Comparison of ENCODE assay signal across 8 mouse cellular contexts in the genomic region with DNA sequence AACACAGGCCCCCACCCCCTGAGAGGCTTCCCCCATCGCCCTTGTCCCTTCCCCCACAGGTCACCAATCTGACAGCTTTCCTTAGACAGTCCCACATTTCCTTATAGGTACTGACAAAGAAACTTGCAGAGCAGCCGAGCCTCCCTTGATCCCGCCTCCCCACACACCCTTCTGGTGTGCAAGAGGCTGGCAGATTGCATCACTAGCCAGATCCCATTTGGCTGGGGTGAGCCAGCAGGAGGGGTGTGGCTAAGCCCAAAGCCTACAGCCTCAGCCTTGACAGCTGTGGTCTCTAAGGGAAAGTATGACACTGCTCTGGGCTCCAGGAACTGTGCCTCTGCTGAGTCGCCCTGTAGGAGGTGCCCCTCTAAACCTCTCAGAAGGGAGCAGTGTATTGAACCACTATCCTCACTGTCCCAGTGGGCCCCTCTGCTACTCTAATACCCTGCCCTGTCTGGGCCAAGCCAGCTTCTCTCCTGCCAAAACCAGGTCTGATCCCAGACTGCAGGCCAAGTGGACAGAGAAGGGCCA. TPM values are rescaled to one million over a fixed set of nuclear protein-coding genes. Genes with fewer than 3 reads are reported as not detected.
DNase-seq lines count a peak whose midpoint lies in the region; ATAC-seq and TF ChIP-seq lines count a peak whose summit lies in the region.

No protein-coding gene starts in this region.

- TF ChIP-seq POLR2A in cerebellum, adult 2 months (IDR thresholded peaks at IDR 0.05; ENCODE audit: borderline replicate concordance, insufficient read depth, low read length), result no peak
- TF ChIP-seq POLR2A in olfactory bulb, adult 2 months (IDR thresholded peaks at IDR 0.05; ENCODE audit: insufficient read depth, low read depth, low read length), result no peak

- peak overlapping the region; percentile 24 for H3K27ac ChIP-seq in cerebellum, adult 2 months (ENCODE audit: insufficient read depth, low read length)
- H3K27ac ChIP-seq in lung, embryonic 14.5 days (ENCODE audit: low read depth), result peak overlapping the region; percentile 95
- peak overlapping the region; percentile 65 for H3K27ac ChIP-seq in olfactory bulb, adult 2 months (ENCODE audit: insufficient read depth, low read depth, low read length)

- H3K9ac ChIP-seq in lung, embryonic 14.5 days, result peak overlapping the region; percentile 30

- DNase-seq in MEL-GATA-1-ER (ENCODE audit: extremely low read depth, low read depth), result peak; percentile 90
- peak; percentile 69 to 76 for DNase-seq in cerebellum, adult 2 months
- DNase-seq in forelimb bud, embryonic 11.5 days (ENCODE audit: low read depth, low spot score), result peak; percentile 70
- peak; percentile 77 for DNase-seq in heart, postnatal 4 days
- DNase-seq in layer of hippocampus, adult 8-10 months (ENCODE audit: low spot score in 2 of 2), result peak; percentile 73 to 81
- peak; percentile 91 for DNase-seq in lung, embryonic 14.5 days
- peak; percentile 46 to 86 for DNase-seq in urinary bladder, adult 18-20 months (ENCODE audit: low spot score in 2 of 2)

- no peak for TF ChIP-seq CTCF in cerebellum, adult 2 months (IDR thresholded peaks at IDR 0.05; ENCODE audit: borderline replicate concordance, insufficient read depth, low read depth, low read length)
- TF ChIP-seq CTCF in lung, embryonic 14.5 days (IDR thresholded peaks at IDR 0.05; ENCODE audit: low read depth), result 0 out of 2 replicates have a peak, but pooled peaks have one; percentile 36
- no peak for TF ChIP-seq CTCF in olfactory bulb, adult 2 months (IDR thresholded peaks at IDR 0.05; ENCODE audit: insufficient read depth, low read depth, low read length)

- ATAC-seq in lung, embryonic 14.5 days (ENCODE audit: insufficient read depth), result peak; percentile 94

- no peaks in the 10 kb centered on the region for H3K9me3 ChIP-seq in lung, embryonic 14.5 days (ENCODE audit: low read depth, low read length)

- H3K27me3 ChIP-seq in cerebellum, adult 2 months (ENCODE audit: control insufficient read depth, insufficient read depth, low read length), result no peaks in the 10 kb centered on the region
- H3K27me3 ChIP-seq in lung, embryonic 14.5 days (ENCODE audit: insufficient read depth, low read length), result no peaks in the 10 kb centered on the region

- peaks cover 59% of the 10 kb centered on the region for H3K4me1 ChIP-seq in cerebellum, adult 2 months (ENCODE audit: control insufficient read depth, insufficient read depth, low read length)
- H3K4me1 ChIP-seq in lung, embryonic 14.5 days (ENCODE audit: insufficient read depth), result peaks cover 9% of the 10 kb centered on the region; the same call in 1 of the 2 replicates
- peaks cover 68% of the 10 kb centered on the region for H3K4me1 ChIP-seq in olfactory bulb, adult 2 months (ENCODE audit: control insufficient read depth, insufficient read depth, low read length)

- H3K36me3 ChIP-seq in lung, embryonic 14.5 days (ENCODE audit: insufficient read depth), result peaks cover 20% of the 10 kb centered on the region

- WGBS in cerebellum, adult 2 months, result 8% methylated on average over 4 of the region's 4 CpGs
- 3% methylated on average over 4 of the region's 4 CpGs for WGBS in lung, embryonic 14.5 days
- 4% methylated on average over 4 of the region's 4 CpGs for WGBS in olfactory bulb, adult 2 months

- H3K4me2 ChIP-seq in lung, embryonic 14.5 days, result peak overlapping the region; percentile 52

- no peak overlapping the region for H3K4me3 ChIP-seq in cerebellum, adult 2 months (replicated peaks; ENCODE audit: insufficient read depth, low read depth, low read length)
- 0 out of 2 replicates have a peak overlapping the region, but pooled peaks have one; percentile 1 for H3K4me3 ChIP-seq in lung, embryonic 14.5 days (ENCODE audit: low read depth, low read length)
- H3K4me3 ChIP-seq in olfactory bulb, adult 2 months (ENCODE audit: insufficient read depth, low read depth, low read length), result no peak overlapping the region

RNA-seq across cellular contexts. Expression of gene Slc7a5, which starts 9.0 kb away (rescaled TPM):
- 70.7 and 78.0 TPM in 2 replicates for polyA plus RNA-seq in cerebellum, adult 2 months (2012; rRNA removed)
- total RNA-seq in heart, postnatal 4 days (2021), result 10 to 100 TPM; 21.5 to 24.5 TPM
- 10 to 100 TPM; 52.0 to 66.6 (median 61.8) TPM for total RNA-seq in layer of hippocampus, adult 8-10 months (2022)
- 27.3 and 28.8 TPM in 2 replicates for polyA plus RNA-seq in lung, embryonic 14.5 days (2014; fragmentation: Nextera tagmentation; extraction: Ambion mirVana)
- not detected in 2 replicates for polyA plus RNA-seq in olfactory bulb, adult 2 months (2012; ENCODE audit: insufficient read depth, insufficient read length, low replicate concordance, missing spikeins)

RNA-seq across cellular contexts. Expression of gene Car5a, which starts 46.2 kb away (rescaled TPM):
- 0.44 and 0.59 TPM in 2 replicates for polyA plus RNA-seq in cerebellum, adult 2 months (2012; rRNA removed)
- total RNA-seq in heart, postnatal 4 days (2021), result not detected
- under 1 TPM in 1 of 4 experiments, not detected in 3; 0.41 TPM for total RNA-seq in layer of hippocampus, adult 8-10 months (2022)
- not detected in 2 replicates for polyA plus RNA-seq in lung, embryonic 14.5 days (2014; fragmentation: Nextera tagmentation; extraction: Ambion mirVana)
- not detected in 2 replicates for polyA plus RNA-seq in olfactory bulb, adult 2 months (2012; ENCODE audit: insufficient read depth, insufficient read length, low replicate concordance, missing spikeins)

RNA-seq across cellular contexts. Expression of gene Banp, which starts 51.1 kb away (rescaled TPM):
- polyA plus RNA-seq in cerebellum, adult 2 months (2012; rRNA removed), result 64.3 and 67.1 TPM in 2 replicates
- total RNA-seq in heart, postnatal 4 days (2021), result 10 to 100 TPM in 1 of 2 experiments, 1 to 10 TPM in 1; 9.1 to 10.3 TPM
- 10 to 100 TPM; 25.1 to 66.1 (median 45.2) TPM for total RNA-seq in layer of hippocampus, adult 8-10 months (2022)
- polyA plus RNA-seq in lung, embryonic 14.5 days (2014; fragmentation: Nextera tagmentation; extraction: Ambion mirVana), result 42.1 and 43.8 TPM in 2 replicates
- polyA plus RNA-seq in olfactory bulb, adult 2 months (2012; ENCODE audit: insufficient read depth, insufficient read length, low replicate concordance, missing spikeins), result not detected in 2 replicates

Comparison
In these comparisons a context has a peak if more than half of its experiments do, and no peak if none do; other contexts are left out.
1. H3K27ac ChIP-seq: peak in every context shown above with its lines; median percentile 95 in lung, embryonic 14.5 days; 65 in olfactory bulb, adult 2 months; 24 in cerebellum, adult 2 months.
2. RNA of gene Slc7a5, which starts 9.0 kb away (polyA plus RNA-seq): 70.7 to 78.0 TPM in cerebellum, adult 2 months and 27.3 to 28.8 TPM in lung, embryonic 14.5 days; not detected in olfactory bulb, adult 2 months; every median in the first group is over 10 times any median in the second.
3. RNA of gene Banp, which starts 51.1 kb away (polyA plus RNA-seq): 64.3 to 67.1 TPM in cerebellum, adult 2 months and 42.1 to 43.8 TPM in lung, embryonic 14.5 days; not detected in olfactory bulb, adult 2 months; every median in the first group is over 10 times any median in the second.
4. Peak in every context shown above with its lines, with median percentiles within 50 percentile points of each other: DNase-seq.